Mouse (Mus musculus): ENCODE results near the gene Themis3. TPM values are rescaled to one million over a fixed set of nuclear protein-coding genes. Genes with fewer than 3 reads are reported as not detected.

Themis3 gene
- not detected for total RNA-seq (2021)
- long read RNA-seq, experiment 1: 0 reads
- long read RNA-seq, experiment 2: 0 reads

DNA sequence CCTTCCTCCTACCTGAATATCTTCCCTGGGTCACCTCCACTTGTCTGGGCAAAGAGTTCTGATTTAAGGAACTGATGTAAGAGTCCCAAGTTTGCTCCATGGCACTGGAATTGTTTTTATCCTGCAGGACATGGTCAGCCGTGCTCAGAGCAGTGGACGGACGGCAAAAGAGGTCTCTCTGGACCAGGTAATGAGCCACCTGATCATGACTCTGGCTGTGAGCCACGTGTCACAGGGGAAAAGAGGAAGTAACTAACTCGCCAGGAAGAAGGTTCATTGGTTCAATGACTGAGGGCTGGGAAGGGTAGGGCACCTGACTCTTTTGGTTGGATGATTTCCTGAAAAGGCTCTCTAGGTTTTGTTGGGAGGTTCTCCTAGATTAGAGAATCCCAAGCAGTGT lies at the start of gene Themis3:
Gene Themis3 (minus strand): TSS at position 187 of the 400 bp plus-strand sequence.
- no peak for DNase-seq

DNA sequence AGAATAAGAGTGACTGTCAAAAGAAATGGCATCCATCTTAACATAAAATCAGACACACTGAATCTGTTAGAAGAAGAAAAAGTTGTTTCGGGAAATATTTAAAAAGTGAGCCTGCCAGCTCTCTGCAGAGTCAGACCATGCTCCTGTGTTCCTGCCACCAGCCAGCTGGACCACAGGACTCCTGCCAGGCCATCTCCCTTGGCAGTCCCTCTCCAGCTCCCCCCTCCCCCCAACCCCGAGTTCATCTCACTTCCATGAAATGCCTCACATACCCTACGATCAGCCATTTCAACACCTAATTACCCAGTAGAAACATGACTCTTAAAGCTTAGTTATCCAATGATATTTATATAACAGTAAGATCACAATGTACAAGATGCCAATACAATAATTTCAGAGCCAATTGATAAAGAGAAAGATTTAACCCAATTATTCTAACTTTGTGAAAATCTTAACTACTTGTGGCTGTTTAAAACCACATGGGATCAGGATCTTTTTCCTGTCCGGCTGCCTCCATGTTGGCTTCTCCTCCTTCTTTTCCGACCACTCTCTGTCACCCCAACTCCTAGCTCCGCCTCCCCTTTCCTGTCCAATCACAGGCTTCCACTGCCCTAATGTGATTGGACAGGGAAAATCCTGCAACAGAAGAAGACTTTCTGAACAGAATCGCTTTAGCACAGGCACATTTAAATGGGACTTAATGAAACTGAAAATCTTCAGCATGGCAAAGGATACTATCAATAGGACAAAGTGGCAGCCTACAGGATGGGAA lies 43.7 kb upstream of the Themis3 start:
- DNase-seq: peak; percentile 24

DNA sequence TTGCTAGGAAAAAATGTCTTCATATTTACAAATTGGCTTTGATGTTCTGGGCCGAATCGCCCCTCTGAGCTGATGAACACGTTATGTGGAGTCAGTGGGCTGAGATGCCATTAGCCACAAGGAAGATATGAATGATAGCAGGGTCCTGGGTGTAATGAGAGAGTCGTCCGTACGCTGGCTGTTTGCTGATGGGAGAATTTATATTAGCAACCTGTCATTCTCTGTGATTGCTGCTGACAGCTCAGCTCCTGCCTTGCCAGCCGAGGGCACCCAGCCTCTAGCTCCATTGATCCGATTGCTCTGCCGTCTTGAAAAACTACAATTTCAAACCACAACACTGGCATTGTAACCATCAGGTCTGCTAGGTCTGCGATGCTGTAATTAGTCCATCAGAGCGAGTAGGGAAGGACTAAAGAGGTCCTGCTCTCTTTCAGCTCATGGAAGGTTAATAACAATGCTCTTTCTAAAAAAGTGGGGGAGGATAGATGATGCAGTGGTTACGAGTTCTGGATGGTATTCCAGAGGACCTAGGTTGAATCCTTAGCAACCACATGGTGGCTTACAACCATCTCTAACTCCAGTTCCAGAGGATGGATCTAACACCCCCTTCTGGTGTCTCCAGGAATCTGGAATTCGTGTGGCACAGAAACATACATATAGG lies 25.7 kb upstream of the Themis3 start:
- DNase-seq: no peak

DNA sequence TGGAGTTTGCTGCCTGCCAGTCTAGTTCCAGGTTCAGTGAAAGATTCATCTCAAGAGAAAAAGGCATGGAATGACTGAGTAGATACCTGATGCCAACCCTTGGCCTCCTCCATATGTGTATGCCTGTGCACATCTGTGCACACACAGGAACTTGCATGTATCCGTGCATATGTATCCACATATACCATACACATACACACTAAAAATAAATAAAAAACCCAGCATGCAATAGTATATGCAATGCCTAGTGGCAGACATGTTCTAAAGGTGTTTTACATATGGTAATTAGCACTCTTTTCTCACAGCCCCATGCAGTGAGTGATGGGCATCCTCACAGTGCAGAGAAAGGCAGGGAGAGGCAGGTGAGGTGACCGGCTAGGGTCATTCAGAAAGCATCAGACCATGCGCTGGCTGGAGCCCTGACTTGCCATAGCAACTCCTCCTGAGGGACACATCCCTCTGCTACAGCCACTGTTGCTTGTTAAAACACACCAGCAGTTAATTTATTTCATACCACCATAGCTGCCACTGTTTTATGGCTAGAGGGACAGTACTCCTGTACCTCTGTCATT lies 24.9 kb upstream of the Themis3 start:
- no peak for DNase-seq

DNA sequence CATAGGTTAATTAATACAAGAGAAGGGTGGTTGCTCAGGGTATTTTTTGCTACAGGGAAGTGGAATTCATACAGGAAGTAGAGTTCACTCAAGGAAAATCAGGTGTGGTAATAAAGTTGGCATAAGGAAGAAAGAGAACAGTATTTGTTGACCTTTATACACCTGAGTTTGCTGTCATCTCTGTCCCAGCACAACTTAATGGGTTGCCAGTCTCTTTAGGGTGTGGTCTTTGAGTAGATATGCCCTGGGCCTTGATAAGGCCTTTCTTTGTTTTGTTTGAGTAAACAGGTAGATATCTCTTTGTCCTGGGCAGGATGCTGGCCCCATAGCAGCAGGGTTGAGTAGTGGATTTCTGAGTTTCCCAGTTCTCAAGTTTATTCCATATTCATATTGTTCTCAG lies 15.6 kb upstream of the Themis3 start:
- DNase-seq: no peak

DNA sequence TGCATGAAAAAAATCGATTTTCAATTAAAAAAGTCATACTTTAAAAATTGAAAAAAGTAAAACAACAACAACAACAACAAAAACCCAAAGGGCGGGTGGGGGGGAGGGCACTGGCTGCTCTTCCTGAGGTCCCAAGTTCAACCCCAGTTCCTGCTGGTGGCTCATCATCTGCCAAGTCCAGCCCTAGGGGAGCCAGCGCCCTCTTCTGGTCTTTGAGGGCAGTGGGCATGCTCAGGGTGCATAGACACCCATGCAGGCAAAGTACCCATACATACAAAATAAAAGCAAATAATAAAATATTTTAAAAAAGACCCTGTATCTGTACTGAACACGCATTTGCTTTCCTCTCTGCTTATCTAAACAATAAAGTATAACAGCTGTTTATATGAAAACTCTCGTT lies 10.5 kb upstream of the Themis3 start:
- no peak for DNase-seq

DNA sequence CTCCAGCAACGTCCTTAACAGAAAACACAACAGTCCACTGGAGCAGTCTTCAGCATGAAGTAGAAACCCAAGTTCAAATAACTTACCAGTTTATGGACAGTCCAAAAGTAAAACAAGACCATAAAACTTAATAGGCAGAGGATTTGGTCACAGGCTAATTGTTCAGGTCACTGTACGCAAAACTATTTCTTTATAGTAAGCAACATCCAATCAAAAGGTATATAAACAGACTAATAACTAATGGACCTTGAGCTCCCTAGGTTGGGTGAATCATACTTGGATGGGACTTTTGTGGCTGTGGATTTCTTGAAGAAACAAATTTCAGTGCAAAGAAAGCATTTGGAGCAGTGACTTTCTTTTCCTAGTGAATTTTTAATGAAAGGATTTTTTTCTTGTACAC lies 6.8 kb upstream of the Themis3 start:
- DNase-seq: no peak

DNA sequence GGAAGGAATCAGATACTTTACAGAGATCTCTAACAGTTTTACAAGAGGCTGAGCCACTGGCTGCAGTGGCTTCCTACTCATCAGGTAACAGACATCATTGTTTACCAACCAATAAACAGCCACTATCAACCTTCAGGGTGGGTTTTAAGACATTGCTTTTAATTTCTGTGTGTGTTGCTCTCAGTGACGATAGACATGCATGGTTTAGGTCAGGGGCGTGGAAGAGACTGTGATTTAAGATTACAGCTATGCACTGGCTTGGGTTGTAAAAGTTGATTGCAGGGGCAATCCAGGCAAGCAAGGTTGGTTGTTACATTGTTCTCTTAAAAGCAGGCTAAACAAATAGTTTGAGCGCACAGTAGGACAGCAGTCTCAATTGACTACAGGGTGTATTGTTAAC lies 1.4 kb upstream of the Themis3 start:
- DNase-seq: no peak

DNA sequence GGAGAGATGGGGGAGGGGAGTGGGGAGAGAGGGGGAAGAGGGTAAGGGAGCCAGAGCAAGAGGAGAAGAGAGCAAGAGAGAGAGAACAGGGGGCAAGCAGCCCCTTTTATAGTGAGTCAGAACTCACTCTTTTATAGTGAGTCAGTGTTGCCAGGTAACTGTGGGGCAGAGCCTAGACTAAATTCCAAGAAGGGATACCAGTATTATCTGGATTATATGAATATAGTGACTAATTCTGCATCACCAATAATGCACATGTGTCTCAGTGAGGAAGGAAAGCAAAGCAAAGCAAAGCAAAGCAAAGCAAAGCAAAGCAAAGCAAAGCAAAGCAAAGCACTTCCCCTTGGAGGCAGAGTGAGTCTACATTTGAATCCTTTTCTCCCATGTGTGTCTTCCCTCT lies 835 bp upstream of the Themis3 start:
- no peak for DNase-seq

DNA sequence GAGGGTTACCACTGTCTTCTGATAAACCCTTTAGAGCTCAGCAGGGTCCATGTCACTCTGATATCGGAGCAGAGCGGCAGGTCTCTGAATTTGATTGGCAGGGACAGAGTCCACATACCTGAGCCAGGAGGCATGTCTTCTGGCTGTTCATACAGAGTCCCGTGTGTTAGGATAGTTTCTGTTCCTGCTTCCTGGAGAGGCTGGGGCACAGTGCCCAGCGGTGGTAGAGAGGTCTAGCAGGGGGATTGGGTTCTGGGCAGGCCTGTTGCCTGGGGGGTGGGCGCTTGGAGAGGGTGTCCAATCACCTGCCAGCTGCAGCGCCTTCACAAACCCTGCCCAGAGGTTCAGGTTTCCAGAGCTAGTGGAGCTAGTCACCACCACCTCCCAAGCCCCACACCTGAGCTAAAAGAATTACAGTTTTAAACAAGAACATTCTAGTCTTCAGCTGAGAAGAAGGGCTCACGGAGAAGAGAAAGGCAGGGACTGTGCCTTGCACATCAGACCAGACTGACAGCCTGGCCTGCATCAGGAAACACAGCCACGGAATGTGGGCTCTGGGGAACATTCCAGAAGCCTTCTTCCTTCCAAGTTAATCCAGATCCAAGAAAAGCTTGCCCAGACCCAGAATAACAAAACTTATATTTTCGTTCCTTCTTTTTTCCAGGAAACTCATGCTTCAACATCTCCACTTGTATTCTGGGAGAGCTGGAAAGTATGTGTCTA lies 3.9 kb downstream of the Themis3 start:
- DNase-seq: no peak

DNA sequence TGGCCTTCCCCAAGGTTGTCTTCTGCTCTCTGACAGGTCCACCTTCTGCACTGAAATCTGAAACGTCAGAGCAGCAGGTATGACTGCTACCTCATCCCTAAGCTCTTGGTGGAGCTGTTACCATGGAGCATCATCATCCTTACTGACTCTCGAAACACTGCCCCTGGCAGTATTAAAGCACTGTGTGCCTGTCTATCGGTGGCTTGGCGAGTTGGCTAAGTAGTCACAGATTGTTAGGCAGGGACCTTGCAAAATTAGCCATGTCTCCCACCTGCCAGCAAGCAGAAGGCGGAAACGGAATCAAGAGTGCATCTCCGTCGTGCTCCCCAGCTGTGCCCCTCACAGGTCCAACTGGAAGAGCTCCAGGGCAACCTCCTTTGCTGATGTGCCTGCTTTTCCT lies 4.6 kb downstream of the Themis3 start:
- no peak for DNase-seq

DNA sequence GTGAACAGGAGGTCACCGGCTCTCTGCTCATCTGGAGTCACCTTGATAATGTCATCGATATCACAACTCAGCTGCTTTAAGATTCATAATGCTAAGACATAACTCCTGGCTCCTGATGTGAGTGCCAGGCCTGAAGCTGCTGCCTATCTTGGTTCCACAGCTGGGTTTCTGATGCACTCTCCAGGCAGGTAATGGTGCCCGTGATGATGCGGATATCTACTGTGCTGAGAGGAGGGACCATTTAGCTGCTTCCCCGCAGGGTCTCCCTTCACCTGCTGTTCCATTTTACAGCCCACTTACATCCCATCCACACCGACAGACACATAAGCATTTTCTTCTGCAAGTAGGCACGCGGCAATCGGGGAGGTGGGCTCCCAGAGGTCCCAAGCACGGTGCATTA lies 7.7 kb downstream of the Themis3 start:
- no peak for DNase-seq

DNA sequence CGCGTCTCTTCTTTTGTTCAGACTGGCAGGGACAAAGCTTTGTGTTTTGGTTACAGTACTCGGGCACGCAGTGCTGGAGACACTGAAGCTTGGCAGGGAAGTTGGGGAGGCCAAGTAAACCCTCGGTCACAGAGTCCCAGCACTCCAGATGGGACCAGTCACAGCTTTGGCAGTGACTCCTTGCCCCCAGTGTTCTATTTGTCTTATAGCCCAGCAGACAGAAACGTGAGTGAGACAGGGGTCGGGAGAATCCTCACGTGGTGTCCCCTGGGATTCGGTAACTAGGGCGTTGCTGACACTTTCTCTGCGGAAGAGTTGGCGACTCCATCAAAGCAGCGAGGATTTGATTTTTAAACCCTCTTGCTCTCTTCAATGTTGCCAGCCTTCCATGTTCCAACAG lies 8.3 kb downstream of the Themis3 start:
- DNase-seq: no peak

DNA sequence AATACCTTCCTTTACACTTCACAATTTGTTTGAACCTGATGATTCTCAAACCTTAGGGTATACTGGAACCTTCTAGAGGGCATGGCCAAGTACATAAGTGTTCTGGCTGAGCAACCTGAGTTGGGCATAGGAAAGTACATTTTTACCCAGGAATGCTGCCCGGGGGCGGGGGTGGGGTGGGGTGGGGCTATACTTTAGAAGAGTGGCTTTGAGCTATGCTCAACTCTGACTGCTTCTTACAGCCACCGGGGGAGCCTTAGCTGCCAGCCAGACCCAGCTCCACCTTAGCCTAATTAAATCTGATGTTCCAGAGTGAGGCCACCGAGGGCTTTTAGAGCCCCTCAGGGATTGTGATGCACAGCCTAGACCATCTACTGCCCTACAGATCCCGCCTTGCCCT lies 13.4 kb downstream of the Themis3 start:
- no peak for DNase-seq

DNA sequence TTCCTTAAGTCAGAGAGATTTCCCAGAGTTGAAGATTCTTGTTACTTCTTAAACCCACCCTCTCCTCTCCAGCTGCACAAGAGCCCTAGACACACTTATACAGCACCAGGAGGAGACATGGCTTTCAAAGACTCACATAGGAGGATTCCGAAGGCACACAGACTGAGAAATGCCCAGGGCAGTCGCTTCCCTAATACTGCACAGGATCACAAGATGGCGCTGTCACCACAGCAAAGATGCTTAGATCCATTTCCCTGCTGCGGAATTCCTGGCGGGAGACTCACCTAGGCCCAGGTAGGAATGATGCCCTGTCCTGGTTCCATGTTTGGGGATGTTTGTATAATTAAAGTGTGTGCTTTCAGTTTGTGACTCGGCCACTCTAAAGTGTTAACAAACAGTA lies 16.4 kb downstream of the Themis3 start:
- peak; percentile 41 for DNase-seq

DNA sequence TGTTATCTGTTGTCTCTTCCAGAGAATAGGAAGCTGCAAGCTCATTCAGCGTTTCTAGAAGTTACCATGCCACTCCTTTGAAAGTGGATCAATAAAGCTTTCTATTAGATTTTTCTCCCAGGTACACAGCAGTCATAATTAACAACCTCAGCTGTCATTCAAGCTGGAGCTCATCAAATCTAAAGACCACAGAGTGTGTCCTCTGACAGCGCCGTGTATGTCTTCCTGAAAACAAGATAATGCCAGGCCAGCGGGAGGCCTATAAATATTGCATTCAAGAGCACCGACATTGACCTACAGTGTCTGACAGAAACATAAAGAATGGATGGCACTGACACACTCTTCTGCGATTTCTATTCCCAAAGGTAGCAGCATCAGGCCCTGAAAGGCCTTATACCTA lies 16.9 kb downstream of the Themis3 start:
- DNase-seq: no peak

DNA sequence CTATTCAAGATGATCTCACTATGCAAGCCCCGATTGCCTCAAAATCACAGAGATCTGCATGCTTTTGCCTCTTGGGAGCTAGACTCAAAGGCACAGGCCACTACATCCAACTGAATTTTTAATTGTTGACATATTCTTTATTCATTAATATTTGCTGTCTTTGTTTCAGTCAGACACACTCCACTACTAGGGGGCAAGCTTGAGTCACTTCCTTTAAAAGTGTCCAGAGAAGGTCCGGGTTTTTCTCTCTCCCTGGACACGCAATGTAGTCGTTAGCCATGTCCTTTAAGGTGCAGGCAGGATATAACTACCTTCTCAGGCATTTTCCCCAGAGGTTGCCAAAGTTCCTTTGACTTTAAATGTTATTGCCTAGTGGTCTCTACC lies 21.8 kb downstream of the Themis3 start:
- DNase-seq: peak; percentile 50

DNA sequence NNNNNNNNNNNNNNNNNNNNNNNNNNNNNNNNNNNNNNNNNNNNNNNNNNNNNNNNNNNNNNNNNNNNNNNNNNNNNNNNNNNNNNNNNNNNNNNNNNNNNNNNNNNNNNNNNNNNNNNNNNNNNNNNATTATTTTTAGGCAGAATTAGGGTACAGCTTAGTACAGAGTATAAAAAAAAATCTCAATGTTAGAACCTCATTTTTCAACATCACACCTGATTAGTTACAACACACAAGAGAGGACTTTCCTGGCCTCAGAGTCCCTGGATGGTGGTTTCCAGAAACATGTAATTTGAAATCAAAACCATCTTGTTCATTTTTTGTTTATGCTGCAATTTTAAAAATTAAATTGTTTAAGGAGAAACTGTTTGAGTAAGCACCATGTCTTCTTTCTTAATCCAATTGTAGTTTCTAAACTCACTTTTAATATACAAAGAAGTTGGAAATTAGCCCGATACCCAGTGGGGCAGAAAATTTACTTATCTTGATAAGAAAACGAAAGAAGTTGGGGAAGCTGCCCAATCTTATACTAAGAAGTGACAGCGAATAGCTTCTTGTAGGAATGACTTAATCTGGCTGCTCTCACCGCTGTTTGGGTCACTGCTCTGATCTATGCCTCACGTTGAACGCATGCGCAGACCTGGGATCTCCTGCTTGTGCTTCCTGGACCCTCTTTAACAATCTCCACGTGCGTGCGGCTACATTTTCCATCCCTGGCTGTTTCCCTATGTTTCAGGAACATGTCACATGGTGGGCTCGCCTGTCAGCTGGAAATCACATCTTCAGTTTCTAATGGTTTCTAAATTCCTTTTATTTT lies 22.4 kb downstream of the Themis3 start:
- DNase-seq: peak; percentile 14

DNA sequence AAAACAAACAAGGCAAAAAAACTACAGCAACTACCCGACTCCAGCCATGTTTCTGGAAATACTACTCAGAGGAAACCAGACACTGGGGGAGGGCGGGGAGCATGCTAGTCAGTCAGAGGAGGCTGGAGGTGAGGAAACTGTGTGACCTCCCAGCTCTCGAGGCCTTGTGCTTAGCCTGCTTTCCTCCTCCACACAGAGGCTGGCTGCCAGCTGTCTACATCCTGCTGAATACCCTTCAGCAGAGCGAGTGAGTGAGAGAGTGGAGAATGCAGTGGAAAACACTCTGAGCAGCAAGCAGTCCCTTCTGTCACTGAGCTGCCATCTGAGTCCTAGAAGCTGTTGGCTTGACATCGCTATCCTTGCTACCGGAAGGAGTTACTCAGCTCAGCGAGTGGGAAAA lies 30.2 kb downstream of the Themis3 start:
- no peak for DNase-seq

DNA sequence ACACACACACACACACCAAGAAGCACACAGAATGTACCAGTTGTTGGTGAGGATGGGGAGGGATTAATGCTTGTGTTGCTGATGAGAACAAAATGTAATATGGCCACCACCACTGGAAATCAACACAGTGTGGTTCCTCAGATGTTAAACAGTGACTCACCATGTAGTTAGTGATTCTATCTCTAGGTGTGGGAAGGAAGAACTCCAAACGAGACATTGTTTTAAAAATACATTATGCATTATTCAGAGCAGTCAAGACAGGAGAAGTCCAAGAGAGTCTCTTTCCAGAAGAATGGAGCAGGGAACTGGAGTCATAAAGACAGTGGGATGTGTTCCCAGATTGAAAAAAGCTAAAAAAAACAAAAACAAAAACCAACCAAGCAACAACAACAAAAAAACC lies 30.9 kb downstream of the Themis3 start:
- DNase-seq: no peak

DNA sequence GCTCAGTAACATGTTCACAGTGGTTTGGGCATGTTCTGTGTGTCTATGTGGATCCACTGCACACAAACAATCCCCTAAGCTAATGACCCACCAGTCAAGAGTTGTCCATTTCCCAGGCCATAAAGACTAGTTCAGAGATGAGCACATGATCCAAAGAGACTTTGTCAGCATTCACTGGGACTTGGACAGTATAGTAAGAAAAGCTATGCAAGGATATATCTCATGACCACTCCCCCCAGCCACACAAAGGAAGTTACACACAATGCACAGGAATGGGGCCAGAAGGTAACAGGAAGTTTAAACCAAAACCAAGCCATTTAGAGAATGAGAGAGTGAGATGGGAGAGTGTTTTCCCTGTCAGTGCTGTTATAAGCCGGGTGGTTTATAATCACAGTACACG lies 33.0 kb downstream of the Themis3 start:
- DNase-seq: no peak

All from gastrocnemius, postnatal 10 days (tissue).